Mouse (Mus musculus): ENCODE data around the gene Cdkn1a.

- TF ChIP-seq CTCF (IDR thresholded peaks at IDR 0.05; ENCODE audit: low read depth, low read length) (no peak), POLR2A (IDR thresholded peaks at IDR 0.05; ENCODE audit: insufficient read depth, low read length) (no peak), EP300 (IDR thresholded peaks at IDR 0.05; ENCODE audit: insufficient read depth, low read depth, low read length) (no peak)
Observed at GRCm38 (mm10) chr17:29141577-29141976, 50.8 kb downstream of the Cdkn1a start.
